Mouse (Mus musculus) lung, embryonic 14.5 days (tissue): Measurements from ENCODE around the gene Hspa5. TPM values are rescaled to one million over a fixed set of nuclear protein-coding genes. Genes with fewer than 3 reads are reported as not detected.

Source experiments
- ATAC-seq: fragments of 200-750 bp; cut with Nextera tagmentation; 2 replicates; pipeline ENCODE4 v1.8.0; 2017; ENCODE audit warnings: mild to moderate bottlenecking, moderate TSS enrichment, moderate library complexity; ENCODE audit not compliant: insufficient read depth
- DNase-seq: peaks from one replicate; pipeline ENCODE4 v3.0.0-alpha.2; 2015
- H3K27ac ChIP-seq: fragments of 300-500 bp; sonication (generic); 2 replicates; pipeline ENCODE4 v1.5.1; 2014; ENCODE audit warnings: low read depth, mild to moderate bottlenecking, moderate library complexity
- H3K27me3 ChIP-seq: fragments of 300-500 bp; sonication (generic); 2 replicates; pipeline ENCODE4 v1.6.1; 2014; ENCODE audit warnings: low read length, control low read depth; ENCODE audit not compliant: insufficient read depth
- H3K36me3 ChIP-seq: fragments of 300-500 bp; sonication (generic); 2 replicates; pipeline ENCODE4 v1.6.1; 2014; ENCODE audit warnings: control low read depth; ENCODE audit not compliant: insufficient read depth
- H3K4me1 ChIP-seq: fragments of 300-500 bp; sonication (generic); 2 replicates; pipeline ENCODE4 v1.6.1; 2014; ENCODE audit warnings: antibody characterized with exemption, control low read depth; ENCODE audit not compliant: insufficient read depth
- H3K4me2 ChIP-seq: fragments of 300-500 bp; sonication (generic); 2 replicates; pipeline ENCODE4 v1.6.1; 2014; ENCODE audit warnings: mild to moderate bottlenecking
- H3K4me3 ChIP-seq: fragments of 300-500 bp; sonication (generic); 2 replicates; pipeline ENCODE4 v1.5.1; 2014; ENCODE audit warnings: low read depth, low read length
- H3K9ac ChIP-seq: fragments of 300-500 bp; sonication (generic); 2 replicates; pipeline ENCODE4 v1.6.1; 2014
- H3K9me3 ChIP-seq: fragments of 300-500 bp; sonication (generic); 2 replicates; pipeline ENCODE4 v1.6.1; 2016; ENCODE audit warnings: low read depth, low read length, control low read depth
- CTCF ChIP-seq: IDR thresholded peaks from 2 replicates; pipeline ENCODE4 v1.5.1; 2016; ENCODE audit warnings: antibody characterized with exemption, low read depth
- WGBS: fragments of 180-500 bp; shearing (Covaris S2); extraction: QIAGEN DNeasy Blood & Tissue Kit; methylation state at CpG from one replicate; pipeline ENCODE4 v1.1.7; 2014; 5-methylcytosine and 5-hydroxymethylcytosine counted together
- polyA plus RNA-seq: library from polyadenylated mRNA; unstranded; fragments of >200 nt; fragmentation: Nextera tagmentation; extraction: Ambion mirVana; gene quantifications from 2 replicates; pipeline ENCODE4 v1.2.1, GENCODE M21; 2014

Gene Hspa5
- polyA plus RNA-seq, 1 experiment from 2014 or later: 981 TPM

GRCm38 (mm10) chr2:34741390-34742159, 30.2 kb upstream of the Hspa5 start:
- 0 out of 2 replicates have a peak, but pooled peaks cover 11% of the 10 kb centered on the region for H3K36me3 ChIP-seq
- TF ChIP-seq CTCF: no peak
- no peak overlapping the region for H3K27ac ChIP-seq
- DNase-seq (no peak), ATAC-seq (no peak)
- H3K9ac ChIP-seq: no peak overlapping the region
- WGBS: 89% methylated on average over 12 of the region's 12 CpGs
- no peaks in the 10 kb centered on the region for H3K9me3 ChIP-seq
- no peak overlapping the region for H3K4me3 ChIP-seq
- no peak overlapping the region for H3K4me2 ChIP-seq
- H3K27me3 ChIP-seq: no peaks in the 10 kb centered on the region
- no peaks in the 10 kb centered on the region for H3K4me1 ChIP-seq

GRCm38 (mm10) chr2:34742675-34743074, 29.1 kb upstream of the Hspa5 start:
- no peak overlapping the region for H3K9ac ChIP-seq
- H3K36me3 ChIP-seq: 0 out of 2 replicates have a peak, but pooled peaks cover 11% of the 10 kb centered on the region
- 89% methylated on average over 8 of the region's 8 CpGs for WGBS
- DNase-seq: no peak
- no peaks in the 10 kb centered on the region for H3K4me1 ChIP-seq
- no peak for TF ChIP-seq CTCF
- H3K4me3 ChIP-seq: no peak overlapping the region
- H3K4me2 ChIP-seq: no peak overlapping the region
- H3K9me3 ChIP-seq: no peaks in the 10 kb centered on the region
- H3K27ac ChIP-seq: no peak overlapping the region
- no peak for ATAC-seq
- H3K27me3 ChIP-seq: no peaks in the 10 kb centered on the region

- ATAC-seq (no peak), DNase-seq (no peak)
- H3K9me3 ChIP-seq: no peaks in the 10 kb centered on the region
- 0 out of 2 replicates have a peak, but pooled peaks cover 11% of the 10 kb centered on the region for H3K36me3 ChIP-seq
- WGBS: 95% methylated on average over 8 of the region's 8 CpGs
- no peak overlapping the region for H3K4me2 ChIP-seq
- no peaks in the 10 kb centered on the region for H3K27me3 ChIP-seq
- TF ChIP-seq CTCF: no peak
- no peak overlapping the region for H3K27ac ChIP-seq
- H3K4me3 ChIP-seq: no peak overlapping the region
- H3K9ac ChIP-seq: no peak overlapping the region
- no peaks in the 10 kb centered on the region for H3K4me1 ChIP-seq
Observed at GRCm38 (mm10) chr2:34744476-34744875, 27.3 kb upstream of the Hspa5 start.

GRCm38 (mm10) chr2:34745673-34746072, 26.1 kb upstream of the Hspa5 start:
- Histone ChIP-seq H3K4me1 (no peaks in the 10 kb centered on the region), H3K4me3 (no peak overlapping the region), H3K27ac (no peak overlapping the region), H3K9ac (no peak overlapping the region), H3K27me3 (no peaks in the 10 kb centered on the region), H3K36me3 (0 out of 2 replicates have a peak, but pooled peaks cover 11% of the 10 kb centered on the region), H3K9me3 (no peaks in the 10 kb centered on the region), H3K4me2 (no peak overlapping the region)
- no peak for DNase-seq
- no peak for TF ChIP-seq CTCF
- ATAC-seq: no peak
- 85% methylated on average over 2 of the region's 2 CpGs for WGBS

- Histone ChIP-seq H3K9ac (no peak overlapping the region), H3K9me3 (no peaks in the 10 kb centered on the region), H3K36me3 (0 out of 2 replicates have a peak, but pooled peaks cover 7% of the 10 kb centered on the region), H3K27me3 (no peaks in the 10 kb centered on the region), H3K4me1 (no peaks in the 10 kb centered on the region), H3K4me2 (no peak overlapping the region), H3K27ac (no peak overlapping the region), H3K4me3 (no peak overlapping the region)
- ATAC-seq (no peak), DNase-seq (no peak)
- TF ChIP-seq CTCF: no peak
- WGBS: 87% methylated on average over 4 of the region's 4 CpGs
Observed at GRCm38 (mm10) chr2:34748479-34748878, 23.3 kb upstream of the Hspa5 start.

GRCm38 (mm10) chr2:34750245-34750644, 21.5 kb upstream of the Hspa5 start:
- TF ChIP-seq CTCF: no peak
- no peak overlapping the region for H3K4me3 ChIP-seq
- H3K27me3 ChIP-seq: no peaks in the 10 kb centered on the region
- no peak for ATAC-seq
- WGBS: 71% methylated on average over 2 of the region's 2 CpGs
- DNase-seq: no peak
- H3K27ac ChIP-seq: no peak overlapping the region
- no peaks in the 10 kb centered on the region for H3K9me3 ChIP-seq
- H3K36me3 ChIP-seq: 0 out of 2 replicates have a peak, but pooled peaks cover 4% of the 10 kb centered on the region
- no peaks in the 10 kb centered on the region for H3K4me1 ChIP-seq
- no peak overlapping the region for H3K9ac ChIP-seq
- no peak overlapping the region for H3K4me2 ChIP-seq

- Histone ChIP-seq H3K9me3 (no peaks in the 10 kb centered on the region), H3K27ac (peak overlapping the region; percentile 94), H3K36me3 (no peaks in the 10 kb centered on the region), H3K4me1 (no peaks in the 10 kb centered on the region), H3K4me3 (peak overlapping the region; percentile 93), H3K4me2 (peak overlapping the region; percentile 75), H3K9ac (peak overlapping the region; percentile 93), H3K27me3 (no peaks in the 10 kb centered on the region)
- peak; percentile 94 for ATAC-seq
- DNase-seq: peak; percentile 93
- no peak for TF ChIP-seq CTCF
- WGBS: under 1% methylated on average over 84 of the region's 106 CpGs
Observed at GRCm38 (mm10) chr2:34753811-34754550, 17.8 kb upstream of the Hspa5 start.
